Mouse (Mus musculus) lung, adult 2 months (tissue): ENCODE measurements around the gene Fam243. TPM values are rescaled to one million over a fixed set of nuclear protein-coding genes. Genes with fewer than 3 reads are reported as not detected.

Source experiments
- DNase-seq: peaks from one replicate; pipeline ENCODE4 v3.0.0; 2022
- H3K4me1 ChIP-seq: fragments of 200-500 bp; 2 replicates; pipeline ENCODE4 v1.6.1; 2011; ENCODE audit warnings: low read length; ENCODE audit not compliant: control insufficient read depth, insufficient read depth
- H3K4me3 ChIP-seq: fragments of 200-500 bp; replicated peaks from 2 replicates; pipeline ENCODE3; 2011; ENCODE audit warnings: low read depth, mild to moderate bottlenecking, control low read depth, low read length; ENCODE audit errors: extremely low read depth
- CTCF ChIP-seq: fragments of 200-500 bp; IDR thresholded peaks from 2 replicates; pipeline ENCODE4 v1.5.1; 2011; ENCODE audit warnings: mild to moderate bottlenecking, low read length, control low read depth; ENCODE audit not compliant: insufficient read depth
- POLR2A ChIP-seq: fragments of 200-500 bp; IDR thresholded peaks from 2 replicates; pipeline ENCODE4 v1.6.1; 2011; ENCODE audit warnings: low read depth, mild to moderate bottlenecking, control low read depth, low read length, borderline replicate concordance; ENCODE audit errors: extremely low read depth
- WGBS: fragments of 180-500 bp; shearing (Covaris S2); methylation state at CpG from one replicate; pipeline ENCODE4 v1.1.7; 2018; 5-methylcytosine and 5-hydroxymethylcytosine counted together
- polyA plus RNA-seq: library from polyadenylated mRNA; depleted of rRNA; stranded (reverse); fragments of >200 nt; gene quantifications from 2 replicates; pipeline ENCODE4 v1.2.3, GENCODE M21; 2012; rRNA removed

Gene Fam243
- polyA plus RNA-seq, 1 experiment = not detected

GRCm38 (mm10) chr16:92282671-92283070 is 38.6 kb downstream of the Fam243 start:
- peaks cover 2% of the 10 kb centered on the region; the same call in 1 of the 2 replicates for H3K4me1 ChIP-seq
- WGBS = 71% methylated on average over 5 of the region's 5 CpGs
- H3K4me3 ChIP-seq = no peak overlapping the region
- DNase-seq = no peak
- TF ChIP-seq POLR2A (no peak), CTCF (no peak)

- DNase-seq = no peak
- WGBS = 51% methylated on average over 4 of the region's 4 CpGs
Observed at GRCm38 (mm10) chr16:92275526-92275925, 45.7 kb downstream of the Fam243 start.

GRCm38 (mm10) chr16:92274516-92274915 is 46.7 kb downstream of the Fam243 start:
- no peak for DNase-seq
- H3K4me1 ChIP-seq = no peaks in the 10 kb centered on the region; the same call in 1 of the 2 replicates
- WGBS = 85% methylated on average over 5 of the region's 5 CpGs
- no peak for TF ChIP-seq POLR2A
- no peak for TF ChIP-seq CTCF
- H3K4me3 ChIP-seq = no peak overlapping the region

More at GRCm38 (mm10) chr16:92275526-92275925, 45.7 kb downstream of the Fam243 start:
- no peak for TF ChIP-seq POLR2A
- TF ChIP-seq CTCF = no peak
- Histone ChIP-seq H3K4me3 (no peak overlapping the region), H3K4me1 (no peaks in the 10 kb centered on the region; the same call in 1 of the 2 replicates)

Other genes starting within 250 kb of the Fam243 start
- 12.5 and 17.5 TPM in 2 replicates for gene Kcne2, start 29.1 kb downstream of the Fam243 start, polyA plus RNA-seq
- gene Smim11, start 20.2 kb downstream of the Fam243 start, polyA plus RNA-seq = 22.4 and 22.9 TPM in 2 replicates
- not detected in 2 replicates for gene Kcne1, start 38.0 kb upstream of the Fam243 start, polyA plus RNA-seq
- gene Rcan1, start 149.4 kb upstream of the Fam243 start, polyA plus RNA-seq = 13.7 and 21.6 TPM in 2 replicates
- gene Clic6, start 164.3 kb upstream of the Fam243 start, polyA plus RNA-seq = 7.6 and 9.5 TPM in 2 replicates